Mouse (Mus musculus) left cerebral cortex, postnatal 4 days (tissue): ENCODE measurements at regions not wholly inside any gene's neighbourhood (a gene's known extent, or its start where the extent isn't known, plus 50 kb on each side); places are given as distances from the start of the nearest gene placed in this dataset.

Experiments
- DNase-seq: peaks from one replicate; pipeline ENCODE4 v3.0.0-alpha.2; 2022
- intact Hi-C: fragments of 180-260 bp; cut with DNase I; formaldehyde crosslinking; loops from one replicate; pipeline ENCODE4 v1.15.1; 2025

- intact Hi-C loops: no loop called here
- DNase-seq: peak; percentile 19
Measured at GRCm38 (mm10) chr1:73857497-73857896, 266.8 kb downstream of the Tns1 start.

- DNase-seq: no peak
- intact Hi-C loops: no loop called here
Measured at GRCm38 (mm10) chr1:73856811-73857210, 267.4 kb downstream of the Tns1 start.

- DNase-seq: no peak
- intact Hi-C loops: no loop called here
Measured at GRCm38 (mm10) chr1:73855306-73855705, 268.9 kb downstream of the Tns1 start.

- intact Hi-C loops: no loop called here
- peak; percentile 45 for DNase-seq
Measured at GRCm38 (mm10) chr1:73853851-73854250, 270.4 kb downstream of the Tns1 start.

- peak; percentile 74 for DNase-seq
- intact Hi-C loops: no loop called here
Measured at GRCm38 (mm10) chr1:73850173-73851014, 273.9 kb downstream of the Tns1 start.

- no peak for DNase-seq
- intact Hi-C loops: no loop called here
Measured at GRCm38 (mm10) chr1:73848370-73848769, 275.9 kb downstream of the Tns1 start.

- intact Hi-C loops: no loop called here
- DNase-seq: no peak
Measured at GRCm38 (mm10) chr1:73847126-73847525, 277.1 kb downstream of the Tns1 start.

GRCm38 (mm10) chr1:73845115-73845514 is 279.1 kb downstream of the Tns1 start:
- DNase-seq: no peak
- intact Hi-C loops: no loop called here

GRCm38 (mm10) chr1:73844574-73844973 is 279.7 kb downstream of the Tns1 start:
- no peak for DNase-seq
- intact Hi-C loops: no loop called here

- intact Hi-C loops: no loop called here
- DNase-seq: no peak
Measured at GRCm38 (mm10) chr1:73839351-73839750, 284.9 kb downstream of the Tns1 start.

GRCm38 (mm10) chr1:73836680-73837079 is 287.6 kb downstream of the Tns1 start:
- DNase-seq: no peak
- intact Hi-C loops: no loop called here

- intact Hi-C loops: no loop called here
- DNase-seq: no peak
Measured at GRCm38 (mm10) chr1:73834566-73834965, 289.7 kb downstream of the Tns1 start.

- intact Hi-C loops: no loop called here
- DNase-seq: peak; percentile 18
Measured at GRCm38 (mm10) chr1:73830486-73831132, 293.6 kb downstream of the Tns1 start.

GRCm38 (mm10) chr1:73828996-73829395 is 295.3 kb downstream of the Tns1 start:
- intact Hi-C loops: loop anchor here (10.0 kb wide), 1 partner anchor 1114 kb away; the partner anchor contains the start of gene Rpl37a
- peak; percentile 76 for DNase-seq

- intact Hi-C loops: loop anchor here (2.0 to 10.0 kb wide), 2 partner anchors 950 to 1112 kb away; partner anchors contain the start of gene Rpl37a
- DNase-seq: peak; percentile 89
Measured at GRCm38 (mm10) chr1:73826243-73826930, 297.9 kb downstream of the Tns1 start.

GRCm38 (mm10) chr1:73824406-73825184 is 299.7 kb downstream of the Tns1 start:
- DNase-seq: peak; percentile 13
- intact Hi-C loops: loop anchor here (10.0 kb wide), 1 partner anchor 1110 kb away; the partner anchor contains the start of gene Rpl37a

GRCm38 (mm10) chr1:73823726-73824125 is 300.5 kb downstream of the Tns1 start:
- intact Hi-C loops: loop anchor here (10.0 kb wide), 1 partner anchor 1109 kb away; the partner anchor contains the start of gene Rpl37a
- no peak for DNase-seq

GRCm38 (mm10) chr1:73822616-73823015 is 301.6 kb downstream of the Tns1 start:
- DNase-seq: no peak

GRCm38 (mm10) chr1:73820701-73821100 is 303.5 kb downstream of the Tns1 start:
- no peak for DNase-seq
- intact Hi-C loops: loop anchor here (10.0 kb wide), 1 partner anchor 1106 kb away; the partner anchor contains the start of gene Rpl37a

More at GRCm38 (mm10) chr1:73822616-73823015, 301.6 kb downstream of the Tns1 start:
- intact Hi-C loops: loop anchor here (10.0 kb wide), 1 partner anchor 1108 kb away; the partner anchor contains the start of gene Rpl37a

- no peak for DNase-seq
- intact Hi-C loops: no loop called here
Measured at GRCm38 (mm10) chr1:73807206-73807605, 317.0 kb downstream of the Tns1 start.
